ENCODE assay signal across 28 mouse cellular contexts in the genomic region with DNA sequence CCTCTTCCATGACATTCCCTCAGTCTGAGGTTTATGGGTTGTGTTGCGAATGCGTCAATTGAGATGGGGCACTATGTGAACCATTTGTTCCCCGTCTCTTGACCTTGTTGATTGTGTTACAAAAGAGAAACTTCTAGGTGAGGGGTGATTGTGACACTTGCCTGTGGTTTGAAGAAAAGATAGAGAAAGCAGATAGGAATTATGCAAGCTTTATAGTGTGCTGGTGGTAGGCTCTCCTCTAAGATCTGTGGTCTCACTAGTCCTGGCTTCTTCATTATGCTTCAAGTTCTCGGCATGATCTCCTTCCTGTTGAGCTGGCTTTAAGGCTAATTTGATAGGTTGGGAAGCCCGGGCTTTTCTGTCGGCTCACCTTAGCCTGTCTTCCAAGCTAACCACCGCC.
A peak's percentile ranks its signal among the peaks of the same experiment; 100 is the strongest.
DNase-seq lines count a peak whose midpoint lies in the region; ATAC-seq lines count a peak whose summit lies in the region.
"Had no signal": no experiment of that assay in that cellular context is flagged by ENCODE, and none has a peak within 500 bp of the region (broad histone marks: within the 10 kb centered on the region; RNA-seq: fewer than 3 reads in every experiment).

No protein-coding gene starts in this region.

- no peak overlapping the region for H3K27ac ChIP-seq in midbrain, embryonic 13.5 days
- H3K27ac ChIP-seq: embryonic facial prominence, embryonic 12.5 days; embryonic facial prominence, embryonic 15.5 days; forebrain, embryonic 10.5 days; forebrain, embryonic 13.5 days; heart, embryonic 15.5 days; hindbrain, embryonic 12.5 days; hindbrain, embryonic 15.5 days had no signal

- no peaks in the 10 kb centered on the region for H3K27me3 ChIP-seq in midbrain, embryonic 13.5 days
- H3K27me3 ChIP-seq: CH12.LX; embryonic facial prominence, embryonic 12.5 days; embryonic facial prominence, embryonic 15.5 days; forebrain, embryonic 13.5 days; heart, embryonic 12.5 days; heart, embryonic 15.5 days; hindbrain, embryonic 12.5 days; hindbrain, embryonic 15.5 days; Patski had no signal

- H3K4me1 ChIP-seq in midbrain, embryonic 13.5 days (replicated peaks), result no peaks in the 10 kb centered on the region
- H3K4me1 ChIP-seq: embryonic facial prominence, embryonic 12.5 days; embryonic facial prominence, embryonic 15.5 days; forebrain, embryonic 10.5 days; forebrain, embryonic 13.5 days; heart, embryonic 12.5 days; heart, embryonic 15.5 days; hindbrain, embryonic 12.5 days; hindbrain, embryonic 15.5 days had no signal

- H3K4me3 ChIP-seq in midbrain, embryonic 13.5 days (replicated peaks), result no peak overlapping the region
- H3K4me3 ChIP-seq: embryonic facial prominence, embryonic 12.5 days; embryonic facial prominence, embryonic 15.5 days; forebrain, embryonic 10.5 days; forebrain, embryonic 13.5 days; heart, embryonic 12.5 days; heart, embryonic 15.5 days; hindbrain, embryonic 12.5 days; hindbrain, embryonic 15.5 days had no signal

- 94% methylated on average over 7 of the region's 7 CpGs for WGBS in midbrain, embryonic 13.5 days

- no peaks in the 10 kb centered on the region for H3K9me3 ChIP-seq in midbrain, embryonic 13.5 days
- H3K9me3 ChIP-seq: embryonic facial prominence, embryonic 12.5 days; embryonic facial prominence, embryonic 15.5 days; forebrain, embryonic 10.5 days; forebrain, embryonic 13.5 days; heart, embryonic 12.5 days; heart, embryonic 15.5 days; hindbrain, embryonic 12.5 days; hindbrain, embryonic 15.5 days had no signal

- DNase-seq in ovary, postnatal 10 days (ENCODE audit: low spot score), result no peak
- no peak for DNase-seq in spleen, postnatal 14 days (ENCODE audit: low spot score in 2 of 2)
- DNase-seq: adrenal gland, postnatal 10 days; adrenal gland, postnatal 36 days; cerebellum, adult 18-20 months; cerebellum, adult 9-10 months; cerebellum, postnatal 14 days; gastrocnemius, postnatal 10 days; gastrocnemius, postnatal 36 days; heart, adult 11 months; heart, postnatal 10 days; heart, postnatal 36 days had no signal

- no peaks in the 10 kb centered on the region for H3K36me3 ChIP-seq in midbrain, embryonic 13.5 days
- H3K36me3 ChIP-seq: embryonic facial prominence, embryonic 12.5 days; embryonic facial prominence, embryonic 15.5 days; forebrain, embryonic 10.5 days; G1E; heart, embryonic 12.5 days; heart, embryonic 15.5 days; hindbrain, embryonic 12.5 days; hindbrain, embryonic 15.5 days had no signal

- H3K9ac ChIP-seq in midbrain, embryonic 13.5 days (replicated peaks), result no peak overlapping the region
- H3K9ac ChIP-seq: embryonic facial prominence, embryonic 12.5 days; embryonic facial prominence, embryonic 15.5 days; forebrain, embryonic 13.5 days; heart, embryonic 12.5 days; heart, embryonic 15.5 days; hindbrain, embryonic 12.5 days; hindbrain, embryonic 15.5 days had no signal

- ATAC-seq in common myeloid progenitor, adult 5-6 weeks (replicated peaks; ENCODE audit: low read depth, poor library complexity, severe bottlenecking), result peak; percentile 92
- ATAC-seq in granulocyte monocyte progenitor cell, adult 5-6 weeks (replicated peaks; ENCODE audit: poor library complexity, severe bottlenecking), result peak; percentile 97
- peak; percentile 94 for ATAC-seq in megakaryocyte progenitor cell, adult 5-6 weeks (replicated peaks; ENCODE audit: poor library complexity)
- ATAC-seq in midbrain, embryonic 13.5 days, result no peak
- ATAC-seq: forebrain, embryonic 13.5 days; forebrain, embryonic 16.5 days; Patski had no signal

- no peak overlapping the region for H3K4me2 ChIP-seq in midbrain, embryonic 13.5 days (replicated peaks)
- H3K4me2 ChIP-seq: embryonic facial prominence, embryonic 12.5 days; embryonic facial prominence, embryonic 15.5 days; forebrain, embryonic 13.5 days; heart, embryonic 12.5 days; heart, embryonic 15.5 days; hindbrain, embryonic 12.5 days; hindbrain, embryonic 15.5 days had no signal
